Comparison of ENCODE assay signal across 8 mouse cellular contexts in genomic region chr2:101762955-101763386, GRCm38 (mm10).
A peak's percentile ranks its signal among the peaks of the same experiment; 100 is the strongest.
DNase-seq lines count a peak whose midpoint lies in the region; ATAC-seq lines count a peak whose summit lies in the region.

No protein-coding gene starts in this region.

- H3K9ac ChIP-seq in hindbrain, embryonic 12.5 days = no peak overlapping the region
- no peak overlapping the region for H3K9ac ChIP-seq in hindbrain, embryonic 13.5 days
- no peak overlapping the region for H3K9ac ChIP-seq in embryonic facial prominence, embryonic 12.5 days

- H3K9me3 ChIP-seq in hindbrain, embryonic 12.5 days (replicated peaks) = no peaks in the 10 kb centered on the region
- no peaks in the 10 kb centered on the region for H3K9me3 ChIP-seq in hindbrain, embryonic 13.5 days
- no peaks in the 10 kb centered on the region for H3K9me3 ChIP-seq in embryonic facial prominence, embryonic 12.5 days
- no peaks in the 10 kb centered on the region for H3K9me3 ChIP-seq in megakaryocyte, embryonic 14.5 days

- 69% methylated on average over 4 of the region's 4 CpGs for WGBS in hindbrain, embryonic 12.5 days
- 82% methylated on average over 4 of the region's 4 CpGs for WGBS in hindbrain, embryonic 13.5 days
- 46% methylated on average over 4 of the region's 4 CpGs for WGBS in embryonic facial prominence, embryonic 12.5 days

- H3K4me1 ChIP-seq in hindbrain, embryonic 12.5 days = 0 out of 2 replicates have a peak, but pooled peaks cover 12% of the 10 kb centered on the region
- H3K4me1 ChIP-seq in hindbrain, embryonic 13.5 days (replicated peaks) = peaks cover 15% of the 10 kb centered on the region
- H3K4me1 ChIP-seq in embryonic facial prominence, embryonic 12.5 days = no peaks in the 10 kb centered on the region
- H3K4me1 ChIP-seq in megakaryocyte, embryonic 14.5 days = peaks cover 97% of the 10 kb centered on the region

- 0 out of 2 replicates have a peak overlapping the region, but pooled peaks have one; percentile 23 for H3K27ac ChIP-seq in hindbrain, embryonic 12.5 days
- no peak overlapping the region for H3K27ac ChIP-seq in hindbrain, embryonic 13.5 days
- 0 out of 2 replicates have a peak overlapping the region, but pooled peaks have one; percentile 1 for H3K27ac ChIP-seq in embryonic facial prominence, embryonic 12.5 days

- DNase-seq in kidney, postnatal 10 days = peak; percentile 25
- no peak for DNase-seq in B cell, adult 2 months
- DNase-seq in urinary bladder, postnatal 4 days (ENCODE audit: low spot score in 2 of 2) = no peak
- DNase-seq in left cerebral cortex, postnatal 14 days (ENCODE audit: low spot score in 2 of 2) = no peak

- no peak overlapping the region for H3K4me3 ChIP-seq in hindbrain, embryonic 12.5 days
- H3K4me3 ChIP-seq in hindbrain, embryonic 13.5 days = no peak overlapping the region
- H3K4me3 ChIP-seq in embryonic facial prominence, embryonic 12.5 days = no peak overlapping the region
- peak overlapping the region; percentile 86 for H3K4me3 ChIP-seq in megakaryocyte, embryonic 14.5 days (replicated peaks)

- intact Hi-C loops in left cerebral cortex, postnatal 14 days (cut with DNase I) = no loop called here

- no peak for ATAC-seq in hindbrain, embryonic 12.5 days (ENCODE audit: low FRiP score)
- ATAC-seq in hindbrain, embryonic 13.5 days (ENCODE audit: low FRiP score) = no peak
- ATAC-seq in embryonic facial prominence, embryonic 12.5 days (ENCODE audit: insufficient number of reproducible peaks, insufficient read depth, low FRiP score, low TSS enrichment) = no peak

- H3K36me3 ChIP-seq in hindbrain, embryonic 12.5 days = no peaks in the 10 kb centered on the region
- no peaks in the 10 kb centered on the region for H3K36me3 ChIP-seq in hindbrain, embryonic 13.5 days
- no peaks in the 10 kb centered on the region for H3K36me3 ChIP-seq in embryonic facial prominence, embryonic 12.5 days
- H3K36me3 ChIP-seq in megakaryocyte, embryonic 14.5 days (replicated peaks; ENCODE audit: low read length) = peaks cover 83% of the 10 kb centered on the region

- H3K4me2 ChIP-seq in hindbrain, embryonic 12.5 days (replicated peaks) = no peak overlapping the region
- H3K4me2 ChIP-seq in hindbrain, embryonic 13.5 days = no peak overlapping the region
- no peak overlapping the region for H3K4me2 ChIP-seq in embryonic facial prominence, embryonic 12.5 days (replicated peaks)

- H3K27me3 ChIP-seq in hindbrain, embryonic 12.5 days = no peaks in the 10 kb centered on the region
- no peaks in the 10 kb centered on the region for H3K27me3 ChIP-seq in hindbrain, embryonic 13.5 days
- H3K27me3 ChIP-seq in embryonic facial prominence, embryonic 12.5 days = no peaks in the 10 kb centered on the region
- no peaks in the 10 kb centered on the region for H3K27me3 ChIP-seq in megakaryocyte, embryonic 14.5 days (replicated peaks)
